Mouse (Mus musculus): ENCODE results near the gene Ttc22.

DNA sequence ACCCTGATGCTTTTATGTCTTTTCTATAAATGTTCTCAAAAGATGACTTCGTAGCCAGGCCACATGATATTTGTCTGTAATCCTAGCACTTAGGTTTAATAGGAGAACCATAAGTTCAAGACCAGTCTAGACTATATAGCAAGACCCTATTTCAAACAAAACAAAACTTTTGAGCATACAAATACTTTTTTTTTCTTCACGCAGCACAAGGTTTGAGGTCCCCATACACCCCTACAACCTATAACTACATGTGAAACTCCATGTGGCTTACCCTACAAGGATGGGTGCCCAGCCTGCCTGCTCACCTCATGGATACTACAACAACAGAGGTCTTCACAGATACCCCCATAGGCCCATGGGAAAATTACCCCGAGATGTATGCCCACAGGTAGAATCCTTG, 56.9 kb downstream of the Ttc22 start:
- no peak for TF ChIP-seq FLI1 (IDR thresholded peaks at IDR 0.05; ENCODE audit: low read length)
- no peak for TF ChIP-seq GATA1 (IDR thresholded peaks at IDR 0.05; ENCODE audit: borderline replicate concordance, low read length)

Measured in megakaryocyte, embryonic 14.5 days (primary cell).